Mouse (Mus musculus) neutrophil, adult 59 days (primary cell): Measurements from ENCODE around the gene Prpf19. TPM values are rescaled to one million over a fixed set of nuclear protein-coding genes. Genes with fewer than 3 reads are reported as not detected.

Source experiments
- total RNA-seq, 2 experiments: library from RNA; stranded (reverse); gene quantifications; 1 replicate in 1 of 2; 2 replicates in 1 of 2; pipeline ENCODE4 v1.2.4; 2023

Prpf19 gene
- total RNA-seq: 10 to 100 TPM; 50.2 to 74.6 TPM

DNA sequence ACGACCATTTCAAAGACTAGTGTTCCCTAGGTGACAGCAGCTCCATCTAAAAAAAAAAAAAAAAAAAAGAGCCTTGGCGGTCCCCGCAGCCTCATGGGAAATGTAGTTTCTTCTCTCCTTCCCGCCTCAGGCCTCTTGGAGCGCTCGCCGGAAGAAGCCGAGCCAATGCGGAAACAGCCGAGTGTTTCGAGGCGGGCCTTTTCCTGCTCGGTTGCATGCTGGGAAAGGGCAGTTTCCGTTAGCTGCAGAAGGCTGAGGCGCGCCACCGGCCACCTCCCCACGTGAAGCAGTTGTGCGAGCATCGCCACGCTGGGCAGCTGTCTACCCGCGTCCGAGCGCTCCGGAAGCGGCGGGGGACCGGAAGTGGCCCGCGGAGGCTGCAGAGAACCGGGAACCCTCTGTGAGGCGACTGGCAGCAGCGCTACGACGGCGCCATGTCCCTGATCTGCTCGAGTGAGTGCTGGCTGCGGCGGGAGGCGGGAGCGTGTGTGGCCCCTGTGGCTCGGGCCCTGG, at the start of gene Prpf19:
TSS of gene Prpf19 (plus strand) at position 216 of the 513 bp plus-strand sequence.

DNA sequence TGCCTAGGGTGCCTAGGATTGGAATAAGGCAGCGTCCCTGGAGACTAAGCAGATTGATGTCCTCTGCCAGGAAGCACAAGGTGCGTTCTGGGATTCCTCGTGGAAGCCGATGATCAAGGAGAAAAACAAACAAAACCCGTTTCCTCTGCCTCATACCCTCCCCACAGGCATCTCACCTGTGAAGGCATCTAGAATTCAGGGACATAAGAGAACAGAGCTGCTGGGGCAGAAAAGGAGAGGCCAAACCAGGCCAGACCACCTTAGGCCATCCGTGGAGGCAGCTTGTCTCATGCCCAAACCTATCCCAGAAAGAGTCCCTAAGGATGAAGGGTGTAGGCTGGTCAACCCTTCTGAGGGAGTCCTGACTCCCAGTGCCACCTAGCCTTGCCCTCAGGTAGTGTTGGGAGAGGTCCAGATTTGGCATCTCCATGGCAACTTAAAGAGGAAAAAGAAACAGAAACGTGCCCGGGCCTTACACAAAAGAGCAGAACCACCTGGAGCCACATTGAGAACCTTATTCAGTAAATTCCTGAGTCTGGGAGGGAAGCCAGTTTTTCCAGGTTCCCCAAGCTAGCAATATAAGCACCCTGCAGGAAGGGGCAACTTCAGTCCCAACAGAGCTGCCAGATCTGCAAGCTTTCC, 25.0 kb upstream of the Prpf19 start, which contains the start of gene Tmem132a:
TSS of gene Tmem132a (minus strand) at position 55 of the 642 bp plus-strand sequence.

DNA sequence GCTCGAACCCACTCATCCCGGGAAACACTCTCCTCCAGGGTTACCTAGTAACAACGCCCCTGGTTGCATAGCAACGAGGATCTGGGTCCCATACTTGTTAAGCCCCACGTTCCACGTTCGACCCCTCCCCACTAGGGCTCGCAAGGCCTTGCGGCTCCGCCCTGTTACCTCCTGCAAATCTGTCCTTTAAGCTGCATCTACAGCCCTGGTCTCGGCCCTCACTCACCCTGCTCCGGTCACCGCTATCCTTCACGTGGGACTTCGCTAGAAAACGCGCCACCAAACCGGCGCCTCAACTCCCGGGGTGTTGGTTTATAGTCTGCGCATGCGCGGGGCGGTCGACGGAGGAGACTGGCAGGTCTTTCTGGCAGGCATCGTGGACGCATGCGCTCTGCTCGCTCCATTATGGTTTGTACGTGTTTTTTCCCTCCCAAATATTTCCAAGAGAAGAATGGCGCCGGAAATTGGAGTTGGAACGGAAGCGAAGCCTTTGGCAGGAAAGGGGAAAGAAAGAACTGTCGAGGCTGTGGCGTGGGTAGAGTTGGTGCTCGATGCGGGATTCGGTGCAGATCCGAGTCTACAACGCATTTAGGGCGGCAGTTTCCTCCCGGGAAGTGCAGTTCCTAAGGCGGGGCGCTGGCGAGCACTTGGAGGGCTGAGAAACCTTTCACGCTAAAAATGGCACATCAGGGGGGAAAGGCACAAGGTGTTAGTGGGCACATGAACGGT, 13.4 kb upstream of the Prpf19 start, which contains the start of gene Tmem109:
TSS of gene Tmem109 (minus strand) at position 576 of the 729 bp plus-strand sequence.

DNA sequence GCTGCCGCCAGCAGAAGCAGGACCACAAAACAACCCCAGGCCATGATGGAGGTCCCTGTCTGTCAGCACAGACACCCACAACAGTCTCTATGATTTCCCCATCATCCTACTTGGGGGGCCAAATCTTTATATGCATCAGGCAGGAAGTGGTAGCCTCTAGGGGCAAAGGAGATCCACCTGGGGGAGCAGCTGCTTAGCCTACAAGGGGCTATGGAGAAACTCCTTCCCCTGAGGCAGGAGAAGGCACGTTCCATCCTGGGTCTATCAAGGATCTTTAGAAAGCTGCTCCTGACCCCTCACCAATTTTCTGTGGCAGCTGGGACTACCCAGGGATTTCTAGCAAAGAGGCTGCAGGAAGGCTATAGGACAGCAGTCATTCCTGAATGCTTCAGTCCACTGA, 25.5 kb downstream of the Prpf19 start, which contains the start of gene Zp1:
TSS of gene Zp1 (minus strand) at position 101 of the 400 bp plus-strand sequence.

DNA sequence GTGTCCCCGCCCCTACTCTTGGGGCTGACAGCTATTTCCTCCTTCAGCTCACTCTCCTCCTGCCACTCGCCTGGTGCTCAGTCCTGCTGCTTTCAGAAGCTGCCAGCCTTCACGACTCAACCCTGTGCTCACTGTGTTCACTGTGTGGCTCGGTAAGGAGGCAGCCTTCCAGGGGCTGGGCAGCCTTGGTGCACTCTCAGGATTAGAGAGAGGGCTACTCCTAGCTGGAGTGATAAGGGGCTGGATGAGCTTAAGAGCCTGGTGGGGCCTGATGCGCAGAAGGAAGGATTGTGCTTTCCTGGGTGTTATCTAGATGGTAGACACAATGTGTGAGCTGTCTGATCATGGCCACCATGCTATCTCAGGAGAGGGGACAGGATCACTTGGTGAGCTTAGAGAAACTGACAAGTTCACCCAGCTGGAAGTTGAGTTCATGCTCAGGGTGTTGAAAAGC, 42.1 kb downstream of the Prpf19 start, which contains the start of gene Ptgdr2:
TSS of gene Ptgdr2 (plus strand) at position 51 of the 454 bp plus-strand sequence.

DNA sequence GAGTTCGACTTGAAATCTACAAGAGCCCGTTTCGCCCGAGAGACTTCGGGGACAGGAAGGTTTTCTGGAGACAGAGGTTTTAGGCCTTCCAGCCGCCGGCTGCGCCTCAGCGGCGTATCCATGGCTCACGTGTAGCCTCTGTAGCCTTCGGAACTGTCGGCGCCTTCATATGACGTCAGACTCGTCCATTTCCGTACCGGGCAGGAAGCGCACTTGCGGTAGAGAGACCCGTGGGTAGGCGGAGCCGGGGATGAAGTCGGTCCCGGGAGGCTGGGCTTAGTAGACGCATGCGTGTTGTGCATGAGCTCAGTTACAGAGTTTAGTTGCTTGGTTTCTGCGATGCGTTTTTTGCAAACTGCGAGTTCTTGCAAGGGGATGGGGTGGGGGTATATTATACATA, 54.1 kb downstream of the Prpf19 start, which contains the start of gene Ccdc86:
TSS of gene Ccdc86 (minus strand) at position 155 of the 400 bp plus-strand sequence.

Other genes starting within 250 kb of the Prpf19 start
- not detected for gene Pga5, start 217.2 kb upstream of the Prpf19 start, total RNA-seq
- gene Vps37c, start 206.5 kb upstream of the Prpf19 start, total RNA-seq: 10 to 100 TPM; 48.8 to 52.9 TPM
- under 1 TPM in 1 of 2 experiments, not detected in 1; 0.20 TPM for gene Cd5, start 156.2 kb upstream of the Prpf19 start, total RNA-seq
- 1 to 10 TPM; 1.4 to 1.6 TPM for gene Cd6, start 65.2 kb upstream of the Prpf19 start, total RNA-seq
- gene Slc15a3, start 55.5 kb upstream of the Prpf19 start, total RNA-seq: 100 to 1,000 TPM; 150 to 158 TPM
- under 1 TPM; 0.13 to 0.49 TPM for gene Tmem132a, start 25.3 kb upstream of the Prpf19 start, total RNA-seq
- 10 to 100 TPM; 23.8 to 40.2 TPM for gene Tmem109, start 13.2 kb upstream of the Prpf19 start, total RNA-seq
- gene Zp1, start 25.4 kb downstream of the Prpf19 start, total RNA-seq: not detected
- gene Ptgdr2, start 41.9 kb downstream of the Prpf19 start, total RNA-seq: not detected
- gene Ccdc86, start 54.0 kb downstream of the Prpf19 start, total RNA-seq: 10 to 100 TPM; 15.7 to 15.9 TPM
- gene Ms4a10, start 79.4 kb downstream of the Prpf19 start, total RNA-seq: not detected
- gene Ms4a15, start 98.0 kb downstream of the Prpf19 start, total RNA-seq: not detected
- gene Ms4a18, start 122.8 kb downstream of the Prpf19 start, total RNA-seq: not detected
- 10 to 100 TPM; 32.1 to 46.6 TPM for gene Ms4a8a, start 185.9 kb downstream of the Prpf19 start, total RNA-seq
- gene 1700017D01Rik, start 235.6 kb downstream of the Prpf19 start, total RNA-seq: not detected